Mouse (Mus musculus): ENCODE results near the gene Fam19a2. TPM values are rescaled to one million over a fixed set of nuclear protein-coding genes. Genes with fewer than 3 reads are reported as not detected.
A peak's percentile ranks its signal among the peaks of the same experiment; 100 is the strongest.

The Fam19a2 gene
- polyA plus RNA-seq, 1 experiment from 2014 or later = 0.25 TPM

- Histone ChIP-seq H3K36me3 (replicated peaks; ENCODE audit: insufficient read depth, low read length) (no peaks in the 10 kb centered on the region), H3K4me1 (ENCODE audit: insufficient read depth) (no peaks in the 10 kb centered on the region), H3K9me3 (ENCODE audit: low read length) (no peaks in the 10 kb centered on the region), H3K27me3 (ENCODE audit: insufficient read depth, low read length) (no peaks in the 10 kb centered on the region), H3K9ac (replicated peaks) (no peak overlapping the region), H3K4me2 (ENCODE audit: low read depth, low read length) (no peak overlapping the region), H3K27ac (ENCODE audit: low read depth) (no peak overlapping the region), H3K4me3 (ENCODE audit: low read depth, low read length) (no peak overlapping the region)
- DNase-seq (no peak), ATAC-seq (no peak)
- WGBS (ENCODE audit: insufficient replicate concordance) = 84% methylated on average over 3 of the region's 3 CpGs
- TF ChIP-seq CTCF (IDR thresholded peaks at IDR 0.05; ENCODE audit: low read depth) = no peak
- no peak for TF ChIP-seq EP300 (IDR thresholded peaks at IDR 0.05; ENCODE audit: low read depth)
These were observed 137.4 kb downstream of the Fam19a2 start for GRCm38 (mm10) chr10:123401188-123401587.

GRCm38 (mm10) chr10:123402460-123402859 lies 138.7 kb downstream of the Fam19a2 start:
- no peak for TF ChIP-seq CTCF (IDR thresholded peaks at IDR 0.05; ENCODE audit: low read depth)
- no peak for TF ChIP-seq EP300 (IDR thresholded peaks at IDR 0.05; ENCODE audit: low read depth)
- no peaks in the 10 kb centered on the region for H3K36me3 ChIP-seq (replicated peaks; ENCODE audit: insufficient read depth, low read length)
- no peak for DNase-seq
- H3K9ac ChIP-seq (replicated peaks) = no peak overlapping the region
- no peak for ATAC-seq
- no peak overlapping the region for H3K4me2 ChIP-seq (ENCODE audit: low read depth, low read length)
- H3K27me3 ChIP-seq (ENCODE audit: insufficient read depth, low read length) = no peaks in the 10 kb centered on the region
- no peak overlapping the region for H3K4me3 ChIP-seq (ENCODE audit: low read depth, low read length)
- no peak overlapping the region for H3K27ac ChIP-seq (ENCODE audit: low read depth)
- no peaks in the 10 kb centered on the region for H3K9me3 ChIP-seq (ENCODE audit: low read length)
- no peaks in the 10 kb centered on the region for H3K4me1 ChIP-seq (ENCODE audit: insufficient read depth)
- 69% methylated on average over 3 of the region's 3 CpGs for WGBS (ENCODE audit: insufficient replicate concordance)

- no peak for TF ChIP-seq EP300 (IDR thresholded peaks at IDR 0.05; ENCODE audit: low read depth)
- peak; percentile 41 for TF ChIP-seq CTCF (IDR thresholded peaks at IDR 0.05; ENCODE audit: low read depth)
- DNase-seq (no peak), ATAC-seq (peak; percentile 41; the same call in 1 of the 2 replicates)
- Histone ChIP-seq H3K9ac (replicated peaks) (no peak overlapping the region), H3K9me3 (ENCODE audit: low read length) (no peaks in the 10 kb centered on the region), H3K27ac (ENCODE audit: low read depth) (no peak overlapping the region), H3K4me2 (ENCODE audit: low read depth, low read length) (no peak overlapping the region), H3K4me3 (ENCODE audit: low read depth, low read length) (no peak overlapping the region), H3K4me1 (ENCODE audit: insufficient read depth) (no peaks in the 10 kb centered on the region), H3K36me3 (replicated peaks; ENCODE audit: insufficient read depth, low read length) (no peaks in the 10 kb centered on the region), H3K27me3 (ENCODE audit: insufficient read depth, low read length) (no peaks in the 10 kb centered on the region)
- 75% methylated on average over 1 of the region's 1 CpGs for WGBS (ENCODE audit: insufficient replicate concordance)
These were observed 151.2 kb downstream of the Fam19a2 start for GRCm38 (mm10) chr10:123414953-123415352.

GRCm38 (mm10) chr10:123416024-123416423 lies 152.2 kb downstream of the Fam19a2 start:
- TF ChIP-seq EP300 (IDR thresholded peaks at IDR 0.05; ENCODE audit: low read depth) (no peak), CTCF (IDR thresholded peaks at IDR 0.05; ENCODE audit: low read depth) (no peak)

GRCm38 (mm10) chr10:123418616-123419173 lies 154.9 kb downstream of the Fam19a2 start:
- Histone ChIP-seq H3K9me3 (ENCODE audit: low read length) (no peaks in the 10 kb centered on the region), H3K27ac (ENCODE audit: low read depth) (no peak overlapping the region), H3K4me3 (ENCODE audit: low read depth, low read length) (no peak overlapping the region), H3K4me2 (ENCODE audit: low read depth, low read length) (no peak overlapping the region), H3K27me3 (ENCODE audit: insufficient read depth, low read length) (no peaks in the 10 kb centered on the region), H3K36me3 (replicated peaks; ENCODE audit: insufficient read depth, low read length) (no peaks in the 10 kb centered on the region), H3K9ac (replicated peaks) (no peak overlapping the region), H3K4me1 (ENCODE audit: insufficient read depth) (no peaks in the 10 kb centered on the region)
- TF ChIP-seq CTCF (IDR thresholded peaks at IDR 0.05; ENCODE audit: low read depth) (no peak), EP300 (IDR thresholded peaks at IDR 0.05; ENCODE audit: low read depth) (no peak)
- DNase-seq = no peak
- 71% methylated on average over 7 of the region's 7 CpGs for WGBS (ENCODE audit: insufficient replicate concordance)
- ATAC-seq = no peak

More at GRCm38 (mm10) chr10:123416024-123416423, 152.2 kb downstream of the Fam19a2 start:
- no peak for ATAC-seq
- Histone ChIP-seq H3K36me3 (replicated peaks; ENCODE audit: insufficient read depth, low read length) (no peaks in the 10 kb centered on the region), H3K27me3 (ENCODE audit: insufficient read depth, low read length) (no peaks in the 10 kb centered on the region), H3K4me2 (ENCODE audit: low read depth, low read length) (no peak overlapping the region), H3K9ac (replicated peaks) (no peak overlapping the region), H3K4me3 (ENCODE audit: low read depth, low read length) (no peak overlapping the region), H3K4me1 (ENCODE audit: insufficient read depth) (no peaks in the 10 kb centered on the region), H3K27ac (ENCODE audit: low read depth) (no peak overlapping the region), H3K9me3 (ENCODE audit: low read length) (no peaks in the 10 kb centered on the region)
- DNase-seq = no peak
- 80% methylated on average over 4 of the region's 4 CpGs for WGBS (ENCODE audit: insufficient replicate concordance)

- Histone ChIP-seq H3K36me3 (replicated peaks; ENCODE audit: insufficient read depth, low read length) (no peaks in the 10 kb centered on the region), H3K4me3 (ENCODE audit: low read depth, low read length) (no peak overlapping the region), H3K27ac (ENCODE audit: low read depth) (no peak overlapping the region), H3K4me1 (ENCODE audit: insufficient read depth) (no peaks in the 10 kb centered on the region), H3K27me3 (ENCODE audit: insufficient read depth, low read length) (no peaks in the 10 kb centered on the region), H3K4me2 (ENCODE audit: low read depth, low read length) (no peak overlapping the region), H3K9ac (replicated peaks) (no peak overlapping the region), H3K9me3 (ENCODE audit: low read length) (no peaks in the 10 kb centered on the region)
- TF ChIP-seq EP300 (IDR thresholded peaks at IDR 0.05; ENCODE audit: low read depth) = no peak
- TF ChIP-seq CTCF (IDR thresholded peaks at IDR 0.05; ENCODE audit: low read depth) = no peak
- 69% methylated on average over 1 of the region's 1 CpGs for WGBS (ENCODE audit: insufficient replicate concordance)
- DNase-seq (no peak), ATAC-seq (no peak)
These were observed 156.5 kb downstream of the Fam19a2 start for GRCm38 (mm10) chr10:123420249-123420648.
